Mouse (Mus musculus) heart, embryonic 15.5 days (tissue): Measurements from ENCODE around the gene Btbd3. TPM values are rescaled to one million over a fixed set of nuclear protein-coding genes. Genes with fewer than 3 reads are reported as not detected.

Experiments
- ATAC-seq: fragments of 200-750 bp; cut with Nextera tagmentation; replicated peaks from 2 replicates; pipeline ENCODE4 v1.8.0; 2017; ENCODE audit warnings: low read depth, moderate TSS enrichment; ENCODE audit not compliant: insufficient number of reproducible peaks, insufficient read depth, low FRiP score
- H3K27ac ChIP-seq: fragments of 300-500 bp; sonication (generic); 2 replicates; pipeline ENCODE4 v1.5.1; 2015; ENCODE audit warnings: mild to moderate bottlenecking, inconsistent platforms
- H3K27me3 ChIP-seq: fragments of 300-500 bp; sonication (generic); 2 replicates; pipeline ENCODE4 v1.6.1; 2015; ENCODE audit warnings: inconsistent platforms
- H3K36me3 ChIP-seq: fragments of 300-500 bp; sonication (generic); 2 replicates; pipeline ENCODE4 v1.6.1; 2015; ENCODE audit warnings: mild to moderate bottlenecking, inconsistent platforms
- H3K4me1 ChIP-seq: fragments of 300-500 bp; sonication (generic); replicated peaks from 2 replicates; pipeline ENCODE4 v1.6.1; 2015; ENCODE audit warnings: inconsistent platforms
- H3K4me2 ChIP-seq: fragments of 300-500 bp; sonication (generic); 2 replicates; pipeline ENCODE4 v1.6.1; 2015; ENCODE audit warnings: inconsistent platforms, mild to moderate bottlenecking, moderate library complexity
- H3K4me3 ChIP-seq: fragments of 300-500 bp; sonication (generic); 2 replicates; pipeline ENCODE4 v1.5.1; 2015; ENCODE audit warnings: mild to moderate bottlenecking, inconsistent platforms
- H3K9ac ChIP-seq: fragments of 300-500 bp; sonication (generic); 2 replicates; pipeline ENCODE4 v1.6.1; 2015; ENCODE audit warnings: mild to moderate bottlenecking, inconsistent platforms
- H3K9me3 ChIP-seq: fragments of 300-500 bp; sonication (generic); replicated peaks from 2 replicates; pipeline ENCODE4 v1.6.1; 2016; ENCODE audit warnings: inconsistent platforms
- WGBS: fragments of 180-500 bp; shearing (Covaris S2); methylation state at CpG from one replicate; pipeline ENCODE4 v1.1.7; 2015; ENCODE audit warnings: mixed read lengths; 5-methylcytosine and 5-hydroxymethylcytosine counted together
- polyA plus RNA-seq: library from polyadenylated mRNA; unstranded; fragments of >200 nt; fragmentation: Nextera tagmentation; extraction: Ambion mirVana; gene quantifications from 2 replicates; pipeline ENCODE4 v1.2.1, GENCODE M21; 2015

Gene Btbd3
- polyA plus RNA-seq, 1 experiment from 2014 or later = 9.9 TPM

DNA sequence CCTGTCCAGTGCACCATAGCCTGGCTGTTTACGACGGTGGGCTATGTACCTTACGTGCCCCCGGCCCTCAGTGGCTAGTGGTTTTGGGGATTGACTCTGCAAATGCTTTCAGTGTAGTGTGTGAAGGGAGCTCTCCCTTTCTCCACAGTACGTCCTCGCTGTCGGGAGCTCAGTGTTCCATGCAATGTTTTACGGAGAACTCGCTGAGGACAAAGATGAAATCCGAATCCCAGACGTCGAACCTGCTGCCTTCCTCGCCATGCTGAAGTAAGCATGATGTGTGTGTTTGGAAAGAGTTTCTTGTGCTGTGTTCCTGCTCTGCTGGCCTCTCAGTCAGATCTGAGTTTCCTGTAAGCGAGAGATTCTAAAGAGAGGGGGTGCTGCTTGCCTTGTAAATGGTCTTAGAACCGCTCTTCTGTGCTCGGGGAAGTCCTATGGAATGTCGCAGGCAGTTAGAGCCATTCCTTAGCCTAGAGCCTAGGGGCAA lies 23.9 kb downstream of the Btbd3 start:
- ATAC-seq = no peak
- Histone ChIP-seq H3K4me2 (peak overlapping the region; percentile 66), H3K27me3 (no peaks in the 10 kb centered on the region), H3K4me1 (peaks cover 43% of the 10 kb centered on the region), H3K36me3 (peaks cover 24% of the 10 kb centered on the region), H3K9me3 (no peaks in the 10 kb centered on the region), H3K4me3 (peak overlapping the region; percentile 50), H3K9ac (0 out of 2 replicates have a peak overlapping the region, but pooled peaks have one; percentile 53), H3K27ac (peak overlapping the region; percentile 83)
- 62% methylated on average over 17 of the region's 17 CpGs for WGBS

GRCm38 (mm10) chr2:138281550-138282201 lies 25.3 kb downstream of the Btbd3 start:
- Histone ChIP-seq H3K27me3 (no peaks in the 10 kb centered on the region), H3K27ac (no peak overlapping the region), H3K36me3 (peaks cover 30% of the 10 kb centered on the region), H3K9me3 (no peaks in the 10 kb centered on the region), H3K4me2 (no peak overlapping the region), H3K9ac (no peak overlapping the region), H3K4me1 (peaks cover 33% of the 10 kb centered on the region), H3K4me3 (no peak overlapping the region)
- WGBS = 82% methylated on average over 10 of the region's 10 CpGs
- no peak for ATAC-seq

GRCm38 (mm10) chr2:138283372-138283771 lies 27.0 kb downstream of the Btbd3 start:
- Histone ChIP-seq H3K4me2 (no peak overlapping the region), H3K4me1 (peaks cover 19% of the 10 kb centered on the region), H3K4me3 (no peak overlapping the region), H3K9me3 (no peaks in the 10 kb centered on the region), H3K9ac (no peak overlapping the region), H3K27me3 (no peaks in the 10 kb centered on the region), H3K36me3 (peaks cover 30% of the 10 kb centered on the region), H3K27ac (no peak overlapping the region)
- WGBS = 79% methylated on average over 12 of the region's 12 CpGs
- ATAC-seq = no peak

- peaks cover 17% of the 10 kb centered on the region for H3K4me1 ChIP-seq
- no peak overlapping the region for H3K4me2 ChIP-seq
- no peak overlapping the region for H3K9ac ChIP-seq
- H3K9me3 ChIP-seq = no peaks in the 10 kb centered on the region
- WGBS = 95% methylated on average over 15 of the region's 15 CpGs
- no peak overlapping the region for H3K27ac ChIP-seq
- no peak overlapping the region for H3K4me3 ChIP-seq
- H3K36me3 ChIP-seq = peaks cover 30% of the 10 kb centered on the region
- no peaks in the 10 kb centered on the region for H3K27me3 ChIP-seq
- no peak for ATAC-seq
Observed at GRCm38 (mm10) chr2:138283856-138284255, 27.5 kb downstream of the Btbd3 start.

GRCm38 (mm10) chr2:138285811-138286210 lies 29.4 kb downstream of the Btbd3 start:
- H3K9me3 ChIP-seq = no peaks in the 10 kb centered on the region
- no peak overlapping the region for H3K27ac ChIP-seq
- no peak overlapping the region for H3K9ac ChIP-seq
- H3K27me3 ChIP-seq = no peaks in the 10 kb centered on the region
- H3K4me3 ChIP-seq = no peak overlapping the region
- H3K36me3 ChIP-seq = peaks cover 30% of the 10 kb centered on the region
- H3K4me1 ChIP-seq = no peaks in the 10 kb centered on the region
- no peak overlapping the region for H3K4me2 ChIP-seq
- ATAC-seq = no peak
- 92% methylated on average over 4 of the region's 4 CpGs for WGBS

DNA sequence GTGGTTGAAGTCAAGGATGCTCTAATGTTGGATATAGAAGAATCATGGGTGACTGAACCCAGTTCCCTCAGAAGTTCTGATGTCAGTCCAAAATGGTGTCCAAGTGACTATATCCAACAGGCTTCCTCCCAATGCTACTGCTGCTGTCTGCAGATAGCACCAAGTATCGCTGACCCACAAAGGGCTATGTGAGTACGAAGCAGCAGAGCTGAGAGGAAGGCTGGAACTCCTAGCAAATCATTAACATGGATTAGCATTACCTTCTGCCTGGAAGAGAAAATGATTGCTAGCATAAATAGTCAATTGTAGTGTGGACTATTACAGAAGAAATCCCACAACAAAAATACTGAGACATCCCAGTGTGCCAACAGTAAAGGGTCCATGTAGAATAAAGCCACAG lies 33.8 kb downstream of the Btbd3 start:
- no peak for ATAC-seq
- no peaks in the 10 kb centered on the region for H3K27me3 ChIP-seq
- H3K4me1 ChIP-seq = no peaks in the 10 kb centered on the region
- no peak overlapping the region for H3K4me3 ChIP-seq
- no peak overlapping the region for H3K4me2 ChIP-seq
- 89% methylated on average over 2 of the region's 2 CpGs for WGBS
- peaks cover 6% of the 10 kb centered on the region for H3K36me3 ChIP-seq
- no peak overlapping the region for H3K27ac ChIP-seq
- no peak overlapping the region for H3K9ac ChIP-seq
- H3K9me3 ChIP-seq = no peaks in the 10 kb centered on the region

DNA sequence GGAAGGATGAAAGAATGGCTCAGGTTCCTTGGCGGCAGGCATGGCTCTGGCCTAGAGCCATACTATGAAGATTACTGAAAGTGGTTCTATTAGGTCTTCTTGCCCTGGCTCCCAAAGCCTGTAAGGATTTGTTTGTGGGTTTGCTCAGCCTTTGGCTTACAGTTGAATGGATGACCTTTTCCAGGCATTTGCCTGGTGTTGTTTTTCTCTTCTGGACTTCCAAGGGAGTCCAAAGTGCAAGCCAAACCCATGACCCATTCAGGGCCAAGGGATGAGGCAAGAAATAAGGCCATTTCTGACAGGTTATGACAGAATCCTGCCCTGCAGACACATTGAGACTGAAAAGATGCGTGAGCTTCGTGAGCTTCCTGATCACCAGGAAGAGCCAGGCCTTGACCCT lies 37.9 kb downstream of the Btbd3 start:
- Histone ChIP-seq H3K4me2 (no peak overlapping the region), H3K9me3 (no peaks in the 10 kb centered on the region), H3K9ac (no peak overlapping the region), H3K36me3 (no peaks in the 10 kb centered on the region), H3K4me3 (no peak overlapping the region), H3K27ac (no peak overlapping the region), H3K4me1 (no peaks in the 10 kb centered on the region), H3K27me3 (no peaks in the 10 kb centered on the region)
- WGBS = 82% methylated on average over 3 of the region's 3 CpGs
- no peak for ATAC-seq

- no peak overlapping the region for H3K9ac ChIP-seq
- H3K4me3 ChIP-seq = no peak overlapping the region
- H3K36me3 ChIP-seq = no peaks in the 10 kb centered on the region
- no peak overlapping the region for H3K27ac ChIP-seq
- H3K27me3 ChIP-seq = no peaks in the 10 kb centered on the region
- no peak overlapping the region for H3K4me2 ChIP-seq
- 79% methylated on average over 2 of the region's 2 CpGs for WGBS
- H3K9me3 ChIP-seq = no peaks in the 10 kb centered on the region
- no peak for ATAC-seq
- H3K4me1 ChIP-seq = no peaks in the 10 kb centered on the region
Observed at GRCm38 (mm10) chr2:138306236-138306635, 49.9 kb downstream of the Btbd3 start.

- no peaks in the 10 kb centered on the region for H3K9me3 ChIP-seq
- no peak overlapping the region for H3K4me2 ChIP-seq
- no peak overlapping the region for H3K9ac ChIP-seq
- H3K4me1 ChIP-seq = no peaks in the 10 kb centered on the region
- no peaks in the 10 kb centered on the region for H3K27me3 ChIP-seq
- no peaks in the 10 kb centered on the region for H3K36me3 ChIP-seq
- WGBS = 36% methylated on average over 7 of the region's 7 CpGs
- ATAC-seq = no peak
- H3K4me3 ChIP-seq = no peak overlapping the region
- H3K27ac ChIP-seq = no peak overlapping the region
Observed at GRCm38 (mm10) chr2:138315644-138316043, 59.3 kb downstream of the Btbd3 start.

DNA sequence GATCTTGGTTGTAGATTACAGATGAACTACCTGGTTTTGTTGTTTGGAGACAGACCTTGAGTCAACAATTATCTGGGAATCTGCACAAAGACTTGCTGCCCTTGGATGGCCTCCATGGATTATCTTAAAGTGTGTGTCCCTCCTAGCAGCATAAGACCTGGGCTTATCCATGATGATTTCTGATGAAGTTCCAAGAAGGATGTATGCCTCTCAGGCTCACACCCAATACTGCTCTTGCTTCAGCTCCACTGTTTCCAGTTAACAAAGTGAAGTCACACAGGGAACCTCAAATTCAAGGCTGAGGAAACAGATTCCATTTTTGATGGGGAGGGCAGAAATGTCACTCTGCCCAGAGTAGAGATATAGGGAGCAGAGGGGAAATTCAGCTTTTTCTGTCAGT lies 64.0 kb downstream of the Btbd3 start:
- no peak overlapping the region for H3K27ac ChIP-seq
- no peak for ATAC-seq
- H3K36me3 ChIP-seq = no peaks in the 10 kb centered on the region
- no peaks in the 10 kb centered on the region for H3K9me3 ChIP-seq
- H3K27me3 ChIP-seq = no peaks in the 10 kb centered on the region
- no peak overlapping the region for H3K9ac ChIP-seq
- H3K4me3 ChIP-seq = no peak overlapping the region
- no peak overlapping the region for H3K4me2 ChIP-seq
- H3K4me1 ChIP-seq = no peaks in the 10 kb centered on the region

GRCm38 (mm10) chr2:138321041-138321481 lies 64.7 kb downstream of the Btbd3 start:
- ATAC-seq = no peak
- H3K36me3 ChIP-seq = no peaks in the 10 kb centered on the region
- no peak overlapping the region for H3K27ac ChIP-seq
- 65% methylated on average over 4 of the region's 4 CpGs for WGBS
- H3K9ac ChIP-seq = no peak overlapping the region
- no peak overlapping the region for H3K4me3 ChIP-seq
- no peaks in the 10 kb centered on the region for H3K27me3 ChIP-seq
- H3K4me1 ChIP-seq = no peaks in the 10 kb centered on the region
- H3K4me2 ChIP-seq = no peak overlapping the region
- H3K9me3 ChIP-seq = no peaks in the 10 kb centered on the region
